Mouse (Mus musculus) stomach, embryonic 16.5 days (tissue): ENCODE measurements around the gene Tulp2. TPM values are rescaled to one million over a fixed set of nuclear protein-coding genes. Genes with fewer than 3 reads are reported as not detected.

Source experiments
- ATAC-seq: fragments of 200-750 bp; cut with Nextera tagmentation; 2 replicates; pipeline ENCODE4 v1.8.0; 2017; ENCODE audit warnings: moderate number of reproducible peaks, moderate TSS enrichment; ENCODE audit not compliant: insufficient read depth, low FRiP score
- H3K27ac ChIP-seq: fragments of 300-500 bp; sonication (generic); 2 replicates; pipeline ENCODE4 v1.5.1; 2014; ENCODE audit warnings: low read length
- H3K27me3 ChIP-seq: fragments of 300-500 bp; sonication (generic); 2 replicates; pipeline ENCODE4 v1.6.1; 2014; ENCODE audit warnings: low read length, control low read depth, mixed read lengths; ENCODE audit not compliant: control insufficient read depth, insufficient read depth
- H3K36me3 ChIP-seq: fragments of 300-500 bp; sonication (generic); 2 replicates; pipeline ENCODE4 v1.6.1; 2014; ENCODE audit warnings: low read length; ENCODE audit not compliant: control insufficient read depth, insufficient read depth
- H3K4me1 ChIP-seq: fragments of 300-500 bp; sonication (generic); 2 replicates; pipeline ENCODE4 v1.6.1; 2014; ENCODE audit warnings: low read length, control low read depth, mixed read lengths; ENCODE audit not compliant: control insufficient read depth, insufficient read depth
- H3K4me2 ChIP-seq: fragments of 300-500 bp; sonication (generic); 2 replicates; pipeline ENCODE4 v1.6.1; 2014; ENCODE audit warnings: low read depth, low read length, mixed read lengths
- H3K4me3 ChIP-seq: fragments of 300-500 bp; sonication (generic); replicated peaks from 2 replicates; pipeline ENCODE4 v1.5.1; 2014; ENCODE audit warnings: mild to moderate bottlenecking, low read length
- H3K9ac ChIP-seq: fragments of 300-500 bp; sonication (generic); 2 replicates; pipeline ENCODE4 v1.6.1; 2014; ENCODE audit warnings: low read length
- H3K9me3 ChIP-seq: fragments of 300-500 bp; sonication (generic); replicated peaks from 2 replicates; pipeline ENCODE4 v1.6.1; 2016; ENCODE audit warnings: low read length, control low read depth; ENCODE audit not compliant: control insufficient read depth
- WGBS: fragments of 180-500 bp; shearing (Covaris S2); extraction: QIAGEN DNeasy Blood & Tissue Kit; methylation state at CpG from one replicate; pipeline ENCODE4 v1.1.7; 2014; 5-methylcytosine and 5-hydroxymethylcytosine counted together
- polyA plus RNA-seq: library from polyadenylated mRNA; unstranded; fragments of >200 nt; fragmentation: Nextera tagmentation; extraction: Ambion mirVana; gene quantifications from 2 replicates; pipeline ENCODE4 v1.2.1, GENCODE M21; 2015

Tulp2 gene
- polyA plus RNA-seq, 1 experiment from 2014 or later = 1.5 TPM

GRCm38 (mm10) chr7:45521728-45522184, 40.1 kb downstream of the Tulp2 start:
- Histone ChIP-seq H3K27me3 (no peaks in the 10 kb centered on the region), H3K9me3 (no peaks in the 10 kb centered on the region), H3K4me1 (peaks cover 36% of the 10 kb centered on the region), H3K4me2 (peak overlapping the region; percentile 59), H3K9ac (peak overlapping the region; percentile 80), H3K27ac (peak overlapping the region; percentile 94), H3K36me3 (0 out of 2 replicates have a peak, but pooled peaks cover 11% of the 10 kb centered on the region), H3K4me3 (peak overlapping the region; percentile 67)
- WGBS = under 1% methylated on average over 28 of the region's 28 CpGs
- ATAC-seq = peak; percentile 57; the same call in 1 of the 2 replicates

- WGBS = 53% methylated on average over 16 of the region's 16 CpGs
- Histone ChIP-seq H3K9me3 (no peaks in the 10 kb centered on the region), H3K4me3 (peak overlapping the region; percentile 67), H3K9ac (peak overlapping the region; percentile 80; the same call in 1 of the 2 replicates), H3K4me2 (peak overlapping the region; percentile 59), H3K36me3 (0 out of 2 replicates have a peak, but pooled peaks cover 11% of the 10 kb centered on the region), H3K27me3 (no peaks in the 10 kb centered on the region), H3K4me1 (peaks cover 36% of the 10 kb centered on the region), H3K27ac (peak overlapping the region; percentile 94; the same call in 1 of the 2 replicates)
- ATAC-seq = no peak
Measured at GRCm38 (mm10) chr7:45522194-45522752, 40.6 kb downstream of the Tulp2 start.

- ATAC-seq = no peak
- Histone ChIP-seq H3K4me2 (peak overlapping the region; percentile 31), H3K27ac (no peak overlapping the region), H3K36me3 (0 out of 2 replicates have a peak, but pooled peaks cover 11% of the 10 kb centered on the region), H3K9ac (peak overlapping the region; percentile 37), H3K9me3 (no peaks in the 10 kb centered on the region), H3K4me1 (peaks cover 36% of the 10 kb centered on the region), H3K27me3 (no peaks in the 10 kb centered on the region), H3K4me3 (peak overlapping the region; percentile 25)
- 61% methylated on average over 18 of the region's 18 CpGs for WGBS
Measured at GRCm38 (mm10) chr7:45522957-45523676, 41.4 kb downstream of the Tulp2 start.

- Histone ChIP-seq H3K4me1 (peaks cover 36% of the 10 kb centered on the region), H3K27ac (no peak overlapping the region; the same call in 1 of the 2 replicates), H3K4me2 (peak overlapping the region; percentile 31), H3K9me3 (no peaks in the 10 kb centered on the region), H3K36me3 (0 out of 2 replicates have a peak, but pooled peaks cover 11% of the 10 kb centered on the region), H3K27me3 (no peaks in the 10 kb centered on the region), H3K9ac (peak overlapping the region; percentile 31), H3K4me3 (peak overlapping the region; percentile 25)
- no peak for ATAC-seq
- 77% methylated on average over 12 of the region's 13 CpGs for WGBS
Measured at GRCm38 (mm10) chr7:45523678-45524170, 42.0 kb downstream of the Tulp2 start.

GRCm38 (mm10) chr7:45524841-45525621, 43.4 kb downstream of the Tulp2 start:
- no peak for ATAC-seq

GRCm38 (mm10) chr7:45525809-45526473, 44.3 kb downstream of the Tulp2 start, which contains the start of the genes Ppp1r15a and Plekha4:
Gene Ppp1r15a (minus strand): TSS chr7:45526268.
Gene Plekha4 (plus strand): TSS chr7:45526330.
- H3K4me1 ChIP-seq = peaks cover 46% of the 10 kb centered on the region

More at GRCm38 (mm10) chr7:45524841-45525621, 43.4 kb downstream of the Tulp2 start:
- Histone ChIP-seq H3K4me2 (peak overlapping the region; percentile 95), H3K27me3 (no peaks in the 10 kb centered on the region), H3K36me3 (0 out of 2 replicates have a peak, but pooled peaks cover 11% of the 10 kb centered on the region), H3K9me3 (no peaks in the 10 kb centered on the region), H3K4me3 (peak overlapping the region; percentile 85), H3K4me1 (peaks cover 40% of the 10 kb centered on the region), H3K27ac (peak overlapping the region; percentile 94), H3K9ac (peak overlapping the region; percentile 95)
- 15% methylated on average over 12 of the region's 12 CpGs for WGBS

GRCm38 (mm10) chr7:45526474-45527120, 44.9 kb downstream of the Tulp2 start:
- no peak for ATAC-seq
- Histone ChIP-seq H3K4me3 (peak overlapping the region; percentile 85), H3K4me1 (peaks cover 42% of the 10 kb centered on the region), H3K4me2 (peak overlapping the region; percentile 95), H3K9me3 (no peaks in the 10 kb centered on the region), H3K9ac (peak overlapping the region; percentile 95), H3K36me3 (0 out of 2 replicates have a peak, but pooled peaks cover 11% of the 10 kb centered on the region), H3K27me3 (no peaks in the 10 kb centered on the region), H3K27ac (peak overlapping the region; percentile 94)
- WGBS = 24% methylated on average over 7 of the region's 7 CpGs

More at GRCm38 (mm10) chr7:45525809-45526473, 44.3 kb downstream of the Tulp2 start, which contains the start of the genes Ppp1r15a and Plekha4:
- under 1% methylated on average over 54 of the region's 54 CpGs for WGBS
- peak within 1 kb of the TSS; percentile 94 for H3K27ac ChIP-seq
- ATAC-seq = peak; percentile 89
- H3K9me3 ChIP-seq = no peaks in the 10 kb centered on the region
- peak within 1 kb of the TSS; percentile 85 for H3K4me3 ChIP-seq
- peak within 1 kb of the TSS; percentile 95 for H3K4me2 ChIP-seq
- 0 out of 2 replicates have a peak, but pooled peaks cover 11% of the 10 kb centered on the region for H3K36me3 ChIP-seq
- no peaks in the 10 kb centered on the region for H3K27me3 ChIP-seq
- peak within 1 kb of the TSS; percentile 95 for H3K9ac ChIP-seq
